Mouse (Mus musculus): ENCODE measurements around the gene Ptges3l.
"Not testable (repeated sequence)": the region's sequence is repeated elsewhere in the genome, so short reads cannot be mapped to it uniquely, and the experiment has no call there.

Gene Ptges3l

DNA sequence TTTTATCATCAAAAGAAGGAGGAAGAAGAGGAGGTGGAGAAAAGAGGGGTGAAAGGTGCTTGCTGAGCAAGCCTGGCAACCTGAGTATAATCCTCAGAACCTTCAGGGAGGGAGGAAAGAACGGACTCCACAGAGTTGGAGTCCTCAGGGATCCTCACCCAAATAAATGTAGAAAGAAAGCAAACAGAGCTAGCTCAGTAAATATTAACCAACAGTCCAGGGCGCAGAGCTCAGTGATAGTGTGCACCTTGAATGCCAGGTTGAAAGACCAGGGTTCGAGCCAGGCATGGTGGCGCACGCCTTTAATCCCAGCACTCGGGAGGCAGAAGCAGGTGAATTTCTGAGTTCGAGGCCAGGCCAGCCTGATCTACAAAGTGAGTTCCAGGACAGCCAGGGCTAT lies 30.5 kb upstream of the Ptges3l start:
- DNase-seq = no peak

DNA sequence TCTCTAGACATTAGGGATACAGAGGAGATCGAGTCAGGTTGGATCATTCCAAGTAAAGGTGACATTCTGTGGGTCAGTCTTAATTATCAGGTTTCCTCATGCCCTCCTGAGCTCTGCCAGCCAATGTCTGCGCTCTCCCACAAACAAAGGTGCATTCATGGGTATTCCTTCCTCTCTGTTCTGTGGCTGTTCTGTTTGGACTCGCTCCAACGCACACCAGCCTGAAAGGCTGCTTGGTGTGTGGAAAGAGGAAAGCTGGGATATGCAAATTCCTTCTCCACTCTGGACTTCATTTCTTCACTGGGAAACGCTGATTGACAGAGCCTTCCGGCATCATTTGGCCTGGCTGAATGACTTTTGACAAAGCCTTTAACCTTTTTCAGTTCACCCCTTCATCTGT lies 29.6 kb upstream of the Ptges3l start:
- DNase-seq = no peak

DNA sequence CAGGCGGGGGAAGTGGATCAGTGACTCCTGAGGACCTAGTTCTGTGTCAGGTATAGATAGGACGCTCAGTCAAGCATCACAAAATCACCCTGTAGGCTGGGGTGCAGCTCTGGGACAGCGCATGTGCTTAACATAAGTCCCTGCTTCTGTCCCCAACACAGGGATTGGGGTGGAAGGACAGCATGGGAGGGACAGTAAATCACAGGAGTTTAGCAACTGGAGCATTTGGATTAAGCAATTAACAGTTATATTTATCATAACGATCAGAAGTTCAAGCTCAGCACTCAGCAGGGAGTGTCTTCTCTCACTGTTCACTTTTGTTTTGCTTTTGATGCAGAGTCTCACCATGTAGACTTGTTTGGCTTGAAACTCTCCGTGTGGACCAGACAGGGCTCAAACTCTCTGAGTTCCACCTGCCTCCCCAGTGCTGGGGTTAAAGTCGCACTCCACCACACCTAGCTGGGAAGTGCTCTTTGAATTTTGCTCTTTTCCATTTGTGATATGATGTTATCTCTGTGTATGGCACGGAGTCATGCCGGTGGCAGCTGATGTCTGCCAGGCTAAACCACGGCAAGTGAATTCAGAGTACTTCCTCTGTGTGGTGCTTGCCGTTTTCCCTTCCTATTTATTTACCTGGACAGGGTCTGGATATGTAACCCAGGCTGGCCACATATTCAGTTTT lies 27.1 kb upstream of the Ptges3l start:
- DNase-seq = no peak

DNA sequence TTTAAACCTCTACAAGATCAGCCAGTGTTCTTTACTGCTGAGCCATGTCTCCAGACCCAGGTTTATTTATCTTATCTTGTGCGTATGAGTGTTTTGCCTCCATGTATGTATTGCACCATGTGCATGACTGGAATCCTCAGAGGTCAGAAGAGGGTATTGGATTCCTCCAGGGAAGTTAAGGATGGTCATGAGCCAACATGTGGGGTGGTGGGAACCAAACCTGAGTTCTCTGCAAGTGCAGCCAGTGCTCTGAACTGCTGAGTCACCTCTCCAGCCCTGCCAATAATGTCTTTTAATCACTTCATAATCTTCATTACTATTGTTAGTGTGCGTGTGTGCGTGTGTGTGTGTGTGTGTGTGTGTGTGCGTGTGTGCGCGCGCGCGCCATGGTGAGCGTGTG lies 26.4 kb upstream of the Ptges3l start:
- DNase-seq = no peak

DNA sequence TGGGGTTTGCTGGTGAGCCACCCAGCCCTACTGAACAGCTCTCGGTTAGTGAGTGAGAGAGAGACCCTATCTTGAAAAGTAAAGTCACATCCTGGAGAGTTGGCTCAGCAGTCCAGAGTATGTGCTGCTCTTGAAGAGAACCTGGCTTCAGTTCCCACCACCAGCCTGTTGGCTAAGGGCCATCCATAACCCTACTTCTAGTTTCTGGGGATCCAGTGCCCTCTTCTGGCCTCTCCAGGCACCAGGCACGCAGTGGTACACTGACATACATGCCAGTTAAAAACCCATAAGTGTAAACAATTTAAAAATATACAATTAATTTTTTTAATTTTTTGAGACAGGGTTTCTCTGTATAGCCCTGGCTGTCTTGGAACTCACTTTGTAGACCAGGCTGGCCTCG lies 25.3 kb upstream of the Ptges3l start:
- DNase-seq = peak; percentile 44

DNA sequence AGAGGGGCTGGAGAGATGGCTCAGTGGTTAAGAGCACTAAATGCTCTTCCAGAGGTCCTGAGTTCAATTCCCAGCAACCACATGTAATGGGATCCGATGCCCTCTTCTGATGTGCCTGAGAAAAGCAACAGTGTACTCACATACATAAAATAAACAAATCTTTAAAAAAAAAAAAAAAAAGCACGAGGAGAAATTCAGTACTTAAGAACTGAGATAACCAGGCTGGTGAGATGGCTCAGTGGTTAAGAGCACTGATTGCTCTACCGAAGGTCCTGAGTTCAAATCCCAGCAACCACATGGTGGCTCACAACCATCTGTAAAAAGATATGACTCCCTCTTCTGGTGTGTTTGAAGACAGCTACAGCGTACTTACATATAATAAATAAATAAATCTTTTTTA lies 24.5 kb upstream of the Ptges3l start:
- DNase-seq = not testable (repeated sequence)

GRCm38 (mm10) chr11:101448899-101449298 lies 23.8 kb upstream of the Ptges3l start:
- no peak for DNase-seq

- DNase-seq = peak; percentile 93
Observed at GRCm38 (mm10) chr11:101448274-101448746, 23.2 kb upstream of the Ptges3l start, which contains the start of gene Ifi35. Gene Ifi35 (plus strand): TSS chr11:101448407.

DNA sequence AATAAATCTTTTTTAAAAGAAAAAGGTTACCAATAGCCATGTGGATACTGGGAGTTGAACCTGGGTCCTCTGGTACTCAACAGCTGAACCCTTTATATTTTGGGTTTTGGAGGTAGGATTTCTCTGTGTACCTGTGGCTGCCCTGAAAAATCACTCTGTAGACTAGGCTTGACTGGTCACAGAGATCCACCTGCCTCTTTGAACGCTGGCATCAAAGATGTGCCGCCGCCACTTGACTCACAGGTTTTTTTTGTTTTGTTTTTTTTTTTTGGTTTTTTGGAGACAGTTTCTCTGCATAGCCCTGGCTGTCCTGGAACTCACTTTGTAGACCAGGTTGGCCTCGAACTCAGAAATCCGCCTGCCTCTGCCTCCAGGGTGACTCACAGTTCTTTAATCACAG lies 22.7 kb upstream of the Ptges3l start:
- no peak for DNase-seq

GRCm38 (mm10) chr11:101446860-101447259 lies 21.7 kb upstream of the Ptges3l start:
- DNase-seq = not testable (repeated sequence)

- no peak for DNase-seq
Observed at GRCm38 (mm10) chr11:101446319-101446718, 21.2 kb upstream of the Ptges3l start.

- no peak for DNase-seq
Observed at GRCm38 (mm10) chr11:101442760-101443159, 17.6 kb upstream of the Ptges3l start.

- DNase-seq = peak; percentile 99
Observed at GRCm38 (mm10) chr11:101442127-101442693, 17.1 kb upstream of the Ptges3l start, which contains the start of gene Rpl27. Gene Rpl27 (plus strand): TSS chr11:101442298.

- DNase-seq = not testable (repeated sequence)
Observed at GRCm38 (mm10) chr11:101441450-101442126, 16.5 kb upstream of the Ptges3l start.

- DNase-seq = not testable (repeated sequence)
Observed at GRCm38 (mm10) chr11:101438006-101438405, 12.9 kb upstream of the Ptges3l start.

DNA sequence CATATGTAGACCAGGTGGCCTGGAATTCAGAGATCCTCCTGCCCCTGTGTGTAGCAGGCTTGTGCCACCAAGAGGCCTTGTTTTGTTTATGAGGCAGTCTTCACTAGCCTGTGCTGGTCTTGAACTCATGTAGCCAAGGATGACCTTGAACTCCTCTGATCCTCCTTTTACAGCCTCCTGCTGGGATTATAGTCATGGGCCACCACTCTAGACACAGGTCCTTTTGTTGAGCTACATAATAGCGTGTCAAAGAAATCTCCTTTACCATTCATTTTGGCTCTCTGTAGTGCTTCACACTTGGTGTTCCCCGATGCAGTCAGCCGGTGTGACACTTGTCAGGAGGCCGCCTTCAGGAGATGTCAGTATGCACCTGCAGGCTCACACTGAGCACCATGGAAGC lies 11.8 kb upstream of the Ptges3l start:
- no peak for DNase-seq

GRCm38 (mm10) chr11:101435831-101436230 lies 10.7 kb upstream of the Ptges3l start:
- no peak for DNase-seq

DNA sequence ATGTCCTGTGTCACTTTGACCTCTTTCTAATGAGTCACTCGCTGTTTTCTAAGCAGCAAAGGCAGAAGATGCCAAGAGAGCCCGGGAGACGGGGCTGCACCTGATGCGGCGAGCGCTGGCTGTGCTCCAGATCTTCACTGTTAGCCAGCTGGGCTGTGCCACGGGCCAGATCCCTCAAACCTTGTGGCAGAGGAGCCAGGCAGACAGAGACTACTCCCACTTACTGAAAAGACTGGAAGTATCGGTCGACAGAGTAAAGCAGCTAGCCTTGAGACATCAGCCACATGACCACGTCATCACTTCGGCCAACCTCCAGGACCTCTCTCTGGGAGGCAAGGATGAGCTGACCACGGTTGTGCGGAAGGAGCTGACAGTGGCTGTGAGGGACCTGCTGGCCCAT lies 8.3 kb upstream of the Ptges3l start:
- no peak for DNase-seq

- no peak for DNase-seq
Observed at GRCm38 (mm10) chr11:101431327-101431726, 6.2 kb upstream of the Ptges3l start.

DNA sequence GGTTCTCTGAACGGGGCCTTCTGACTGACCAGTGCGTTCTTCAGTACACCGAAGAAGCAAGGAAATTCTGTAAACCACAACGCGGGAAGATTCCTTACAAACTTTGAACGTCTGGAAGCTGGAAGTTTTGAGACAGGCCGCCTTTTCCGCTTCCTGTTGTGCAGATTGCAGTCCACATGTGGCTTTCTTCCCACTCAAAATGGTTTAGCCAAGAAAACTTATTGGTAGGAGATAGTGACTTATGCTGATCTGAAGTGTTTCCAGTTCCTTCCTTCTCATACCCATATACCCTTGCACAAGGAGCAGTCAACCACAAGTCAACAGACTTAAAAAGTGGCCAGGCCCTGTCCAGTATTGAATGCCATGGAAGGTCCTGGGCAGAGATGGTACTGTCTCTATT lies 1.0 kb upstream of the Ptges3l start:
- DNase-seq = no peak

DNA sequence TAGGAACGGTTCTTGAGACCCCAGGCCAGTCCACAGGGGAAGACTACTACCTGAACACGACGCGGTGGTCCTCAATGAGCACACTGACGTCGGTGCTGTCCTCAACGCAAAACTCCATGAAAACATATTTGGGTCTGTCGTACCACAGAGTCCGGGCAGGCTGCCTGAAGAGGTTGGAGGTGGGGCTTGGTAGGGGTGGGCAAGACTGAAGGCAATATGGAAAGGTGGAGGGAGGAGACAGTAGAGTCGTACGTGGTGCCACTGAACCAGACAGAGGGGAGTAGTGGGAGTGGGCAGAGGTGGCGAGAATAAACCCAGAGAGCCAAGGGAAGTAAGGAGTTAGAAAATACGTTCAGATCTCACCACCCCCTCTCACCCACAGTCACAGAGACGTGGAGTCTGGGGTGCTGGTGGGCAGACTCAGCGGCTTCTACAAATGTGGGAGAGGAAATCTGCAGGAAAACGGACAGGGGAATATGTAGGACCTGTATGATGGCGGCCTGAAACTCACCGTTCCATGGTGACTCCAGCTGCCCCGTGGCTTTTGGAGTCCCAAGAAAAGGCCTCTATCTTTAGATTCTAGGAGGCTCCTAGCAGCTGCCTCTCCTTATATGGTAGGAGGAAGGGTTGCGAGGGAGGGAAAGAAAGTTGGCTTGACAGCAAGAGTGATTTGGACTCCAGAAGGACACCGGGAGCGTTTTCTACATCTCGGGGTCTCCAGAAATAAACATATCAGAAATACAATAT lies 855 bp downstream of the Ptges3l start, which contains the start of gene Gm27029:
Gene Gm27029, minus strand, starts transcription at position 692 of the 747 bp plus-strand sequence.
- DNase-seq = peak; percentile 44

DNA sequence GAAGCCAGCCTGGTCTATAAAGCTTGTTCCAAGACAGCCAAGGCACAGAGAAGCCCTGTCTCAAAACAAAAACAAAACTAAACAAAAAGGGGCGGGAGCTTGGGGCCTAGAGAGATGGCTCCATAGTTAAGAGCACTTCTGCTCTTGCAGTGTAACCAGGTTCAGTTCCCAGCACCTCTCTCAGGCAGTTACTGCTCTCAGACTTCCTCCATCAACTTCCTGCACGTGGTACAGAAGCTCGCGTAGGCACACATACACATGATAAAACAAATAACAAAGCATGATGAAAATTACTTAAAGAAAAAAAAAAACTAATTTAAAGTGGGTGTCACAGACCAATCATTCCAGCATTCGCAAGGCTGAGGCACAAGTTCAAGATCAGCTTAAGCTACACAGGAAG lies 5.0 kb downstream of the Ptges3l start:
- DNase-seq = no peak

- DNase-seq = peak; percentile 26
Observed at GRCm38 (mm10) chr11:101419610-101420009, 5.5 kb downstream of the Ptges3l start.
